Mouse (Mus musculus): ENCODE measurements at regions not wholly inside any gene's neighbourhood (a gene's known extent, or its start where the extent isn't known, plus 50 kb on each side); places are given as distances from the start of the nearest gene placed in this dataset.
"Not testable (repeated sequence)": the region's sequence is repeated elsewhere in the genome, so short reads cannot be mapped to it uniquely, and the experiment has no call there.

DNA sequence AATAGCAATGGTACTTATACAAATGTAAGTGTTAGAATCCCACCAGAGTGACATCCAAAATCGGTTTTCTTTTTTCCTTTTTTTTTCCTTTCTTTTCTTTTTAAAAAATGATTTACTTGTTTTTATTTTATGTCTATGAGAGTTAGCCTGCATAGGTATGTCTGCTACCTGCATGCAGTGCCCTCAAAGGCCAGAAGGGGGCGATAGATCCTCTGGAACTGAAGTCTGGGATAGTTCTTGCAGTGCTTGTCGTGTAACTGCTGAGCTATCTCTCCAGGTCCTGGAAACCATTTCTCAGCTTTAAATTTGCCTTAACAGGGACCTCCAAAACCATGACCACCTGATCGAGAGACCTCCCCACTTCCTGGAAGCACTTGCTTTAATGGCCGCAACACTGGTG, 93.8 kb downstream of the Defb7 start:
- DNase-seq (ENCODE audit: low read depth, low spot score) = no peak

- not testable (repeated sequence) for DNase-seq (ENCODE audit: low read depth, low spot score)
Observed at GRCm38 (mm10) chr8:19601542-19601941, 106.6 kb downstream of the Defb7 start.

DNA sequence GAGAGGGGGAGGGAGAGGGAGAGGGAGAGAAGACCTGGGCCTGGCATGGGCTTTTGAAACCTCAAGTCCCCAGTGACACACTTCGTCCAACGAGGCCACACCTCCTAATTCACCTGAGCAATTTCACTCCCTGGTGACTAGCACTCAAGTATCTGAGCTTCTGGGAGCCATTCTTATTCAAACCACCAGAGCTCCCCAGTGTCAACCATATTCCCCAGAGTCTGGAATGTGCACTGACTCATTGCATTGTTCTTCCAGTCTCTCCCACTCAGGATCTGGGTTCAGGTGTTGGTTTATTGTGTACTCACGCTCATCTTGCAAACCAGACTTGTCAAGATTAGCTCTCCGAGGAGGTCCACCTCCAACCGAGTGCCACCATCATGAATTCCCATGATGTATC, 111.7 kb downstream of the Defb7 start:
- DNase-seq (ENCODE audit: low read depth, low spot score) = no peak

DNA sequence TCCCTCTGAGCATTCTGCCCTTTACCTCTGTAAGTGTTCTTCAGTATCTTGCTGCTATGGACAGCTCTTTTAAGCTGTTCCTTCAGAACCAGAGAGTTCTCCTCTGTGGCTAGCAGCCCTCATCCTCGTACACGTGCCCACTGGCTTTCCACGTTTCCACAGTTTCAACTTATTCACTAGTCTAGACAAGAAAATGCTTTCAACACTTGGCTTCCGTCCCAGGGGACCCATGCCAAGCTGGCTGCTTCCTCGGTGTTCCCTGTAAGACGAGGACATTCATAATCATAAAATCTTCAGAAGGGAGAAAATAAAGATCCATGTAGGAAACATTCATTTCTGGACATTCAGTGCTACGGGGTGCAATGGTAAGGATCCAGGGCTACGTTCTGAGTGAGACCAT, 101.9 kb upstream of the 4930467E23Rik start:
- peak; percentile 27 for DNase-seq (ENCODE audit: low read depth, low spot score)

GRCm38 (mm10) chr8:19648591-19648990, 80.8 kb upstream of the 4930467E23Rik start:
- peak; percentile 12 for DNase-seq (ENCODE audit: low read depth, low spot score)
